Mouse (Mus musculus) erythroblast, embryonic 14.5 days (primary cell): ENCODE data around the gene Lcorl.

ENCODE experiments used
- GATA1 ChIP-seq: IDR thresholded peaks from 2 replicates; pipeline ENCODE4 v1.6.1; 2012; ENCODE audit warnings: low read length, inconsistent platforms, mixed read lengths
- TAL1 ChIP-seq: IDR thresholded peaks from 3 replicates; pipeline ENCODE4 v1.6.1; 2012; ENCODE audit warnings: low read length, inconsistent platforms, mixed read lengths

GRCm38 (mm10) chr5:45835131-45835530 is 22.3 kb downstream of the Lcorl start:
- TF ChIP-seq GATA1 (no peak), TAL1 (no peak)
